Mouse (Mus musculus): ENCODE data around the gene Ltf.
A peak's percentile ranks its signal among the peaks of the same experiment; 100 is the strongest.

The Ltf gene

GRCm38 (mm10) chr9:111019022-111019421 lies at the start of gene Ltf:
Gene Ltf, plus strand, starts transcription at chr9:111019271.
- DNase-seq (ENCODE audit: low read depth, low spot score): no peak

- DNase-seq (ENCODE audit: low read depth, low spot score): no peak
Observed at GRCm38 (mm10) chr9:110979411-110979810, 39.7 kb upstream of the Ltf start.

- no peak for DNase-seq (ENCODE audit: low read depth, low spot score)
Observed at GRCm38 (mm10) chr9:110982351-110982750, 36.7 kb upstream of the Ltf start.

GRCm38 (mm10) chr9:110984096-110984495 lies 35.0 kb upstream of the Ltf start:
- no peak for DNase-seq (ENCODE audit: low read depth, low spot score)

- no peak for DNase-seq (ENCODE audit: low read depth, low spot score)
Observed at GRCm38 (mm10) chr9:110985541-110985940, 33.5 kb upstream of the Ltf start.

- DNase-seq (ENCODE audit: low read depth, low spot score): no peak
Observed at GRCm38 (mm10) chr9:110985951-110986350, 33.1 kb upstream of the Ltf start.

- no peak for DNase-seq (ENCODE audit: low read depth, low spot score)
Observed at GRCm38 (mm10) chr9:110987331-110987730, 31.7 kb upstream of the Ltf start.

- DNase-seq (ENCODE audit: low read depth, low spot score): no peak
Observed at GRCm38 (mm10) chr9:110988078-110988477, 31.0 kb upstream of the Ltf start.

- no peak for DNase-seq (ENCODE audit: low read depth, low spot score)
Observed at GRCm38 (mm10) chr9:110989141-110989540, 29.9 kb upstream of the Ltf start.

- DNase-seq (ENCODE audit: low read depth, low spot score): no peak
Observed at GRCm38 (mm10) chr9:110989543-110989942, 29.5 kb upstream of the Ltf start.

GRCm38 (mm10) chr9:110990204-110990603 lies 28.9 kb upstream of the Ltf start, which contains the start of gene Rtp3:
Gene Rtp3, minus strand, starts transcription at chr9:110990583.
- DNase-seq (ENCODE audit: low read depth, low spot score): no peak

- DNase-seq (ENCODE audit: low read depth, low spot score): peak; percentile 74
Observed at GRCm38 (mm10) chr9:110993281-110993709, 25.8 kb upstream of the Ltf start.

- peak; percentile 74 for DNase-seq (ENCODE audit: low read depth, low spot score)
Observed at GRCm38 (mm10) chr9:110994716-110995172, 24.3 kb upstream of the Ltf start.

- DNase-seq (ENCODE audit: low read depth, low spot score): peak; percentile 85
Observed at GRCm38 (mm10) chr9:110997245-110997644, 21.8 kb upstream of the Ltf start.

GRCm38 (mm10) chr9:110999056-110999455 lies 20.0 kb upstream of the Ltf start:
- DNase-seq (ENCODE audit: low read depth, low spot score): no peak

GRCm38 (mm10) chr9:110999856-111000255 lies 19.2 kb upstream of the Ltf start:
- peak; percentile 9 for DNase-seq (ENCODE audit: low read depth, low spot score)

GRCm38 (mm10) chr9:111001621-111002020 lies 17.4 kb upstream of the Ltf start:
- DNase-seq (ENCODE audit: low read depth, low spot score): no peak

- DNase-seq (ENCODE audit: low read depth, low spot score): no peak
Observed at GRCm38 (mm10) chr9:111003279-111003678, 15.8 kb upstream of the Ltf start.

GRCm38 (mm10) chr9:111006544-111006943 lies 12.5 kb upstream of the Ltf start:
- no peak for DNase-seq (ENCODE audit: low read depth, low spot score)

- DNase-seq (ENCODE audit: low read depth, low spot score): no peak
Observed at GRCm38 (mm10) chr9:111009763-111010162, 9.3 kb upstream of the Ltf start.

- no peak for DNase-seq (ENCODE audit: low read depth, low spot score)
Observed at GRCm38 (mm10) chr9:111011550-111011949, 7.5 kb upstream of the Ltf start.

GRCm38 (mm10) chr9:111012041-111012440 lies 7.0 kb upstream of the Ltf start:
- DNase-seq (ENCODE audit: low read depth, low spot score): no peak

- DNase-seq (ENCODE audit: low read depth, low spot score): peak; percentile 18
Observed at GRCm38 (mm10) chr9:111015658-111016057, 3.4 kb upstream of the Ltf start.

- no peak for DNase-seq (ENCODE audit: low read depth, low spot score)
Observed at GRCm38 (mm10) chr9:111026791-111027190, 7.7 kb downstream of the Ltf start.
